Mouse (Mus musculus) megakaryocyte, embryonic 14.5 days (primary cell): ENCODE measurements around the gene P2ry2.

Experiments
- FLI1 ChIP-seq: IDR thresholded peaks from 2 replicates; pipeline ENCODE4 v1.6.1; 2012; ENCODE audit warnings: low read length, inconsistent platforms, mixed read lengths
- GATA1 ChIP-seq: IDR thresholded peaks from 3 replicates; pipeline ENCODE4 v1.6.1; 2012; ENCODE audit warnings: mixed read lengths, low read length, inconsistent platforms, borderline replicate concordance

- no peak for TF ChIP-seq GATA1
- TF ChIP-seq FLI1 = no peak
Measured at GRCm38 (mm10) chr7:100961146-100961545, 51.5 kb downstream of the P2ry2 start.
